Mouse (Mus musculus): ENCODE results near the gene Ptprn.
A peak's percentile ranks its signal among the peaks of the same experiment; 100 is the strongest.

Ptprn gene

GRCm38 (mm10) chr1:75225473-75225872 lies 38.8 kb downstream of the Ptprn start:
- no peak for DNase-seq (ENCODE audit: low read depth, low spot score)

- no peak for DNase-seq (ENCODE audit: low read depth, low spot score)
Observed at GRCm38 (mm10) chr1:75223532-75223931, 40.8 kb downstream of the Ptprn start.

- DNase-seq (ENCODE audit: low read depth, low spot score): no peak
Observed at GRCm38 (mm10) chr1:75222926-75223325, 41.4 kb downstream of the Ptprn start.

- no peak for DNase-seq (ENCODE audit: low read depth, low spot score)
Observed at GRCm38 (mm10) chr1:75221538-75221937, 42.8 kb downstream of the Ptprn start.

GRCm38 (mm10) chr1:75219531-75219930 lies 44.8 kb downstream of the Ptprn start, which contains the start of gene Tuba4a:
TSS of gene Tuba4a (minus strand) at chr1:75219865.
- DNase-seq (ENCODE audit: low read depth, low spot score): no peak

- peak; percentile 86 for DNase-seq (ENCODE audit: low read depth, low spot score)
Observed at GRCm38 (mm10) chr1:75219078-75219477, 45.2 kb downstream of the Ptprn start.

GRCm38 (mm10) chr1:75218227-75219001 lies 45.9 kb downstream of the Ptprn start:
- no peak for DNase-seq (ENCODE audit: low read depth, low spot score)

- DNase-seq (ENCODE audit: low read depth, low spot score): no peak
Observed at GRCm38 (mm10) chr1:75217893-75218226, 46.4 kb downstream of the Ptprn start.

GRCm38 (mm10) chr1:75216797-75217585 lies 47.3 kb downstream of the Ptprn start:
- no peak for DNase-seq (ENCODE audit: low read depth, low spot score)

GRCm38 (mm10) chr1:75215785-75216184 lies 48.5 kb downstream of the Ptprn start:
- no peak for DNase-seq (ENCODE audit: low read depth, low spot score)

GRCm38 (mm10) chr1:75214886-75215285 lies 49.4 kb downstream of the Ptprn start:
- DNase-seq (ENCODE audit: low read depth, low spot score): no peak

GRCm38 (mm10) chr1:75214442-75214841 lies 49.9 kb downstream of the Ptprn start:
- DNase-seq (ENCODE audit: low read depth, low spot score): no peak

- no peak for DNase-seq (ENCODE audit: low read depth, low spot score)
Observed at GRCm38 (mm10) chr1:75213096-75213495, 51.2 kb downstream of the Ptprn start.

- DNase-seq (ENCODE audit: low read depth, low spot score): no peak
Observed at GRCm38 (mm10) chr1:75212542-75212941, 51.8 kb downstream of the Ptprn start.

GRCm38 (mm10) chr1:75211141-75211708 lies 53.1 kb downstream of the Ptprn start:
- DNase-seq (ENCODE audit: low read depth, low spot score): no peak

GRCm38 (mm10) chr1:75210136-75211087 lies 53.9 kb downstream of the Ptprn start, which contains the start of the genes Glb1l and Stk16:
TSS of gene Glb1l (minus strand) at chr1:75210813.
TSS of gene Stk16 (plus strand) at chr1:75210838.
- DNase-seq (ENCODE audit: low read depth, low spot score): peak; percentile 96

- DNase-seq (ENCODE audit: low read depth, low spot score): no peak
Observed at GRCm38 (mm10) chr1:75208967-75209678, 55.2 kb downstream of the Ptprn start.

- DNase-seq (ENCODE audit: low read depth, low spot score): no peak
Observed at GRCm38 (mm10) chr1:75201236-75201635, 63.1 kb downstream of the Ptprn start.
